Mouse (Mus musculus) forebrain, embryonic 11.5 days (tissue): ENCODE data around the gene Lingo1. TPM values are rescaled to one million over a fixed set of nuclear protein-coding genes. Genes with fewer than 3 reads are reported as not detected.

Experiments
- ATAC-seq: fragments of 200-750 bp; cut with Nextera tagmentation; replicated peaks from 2 replicates; pipeline ENCODE4 v1.8.0; 2017; ENCODE audit warnings: moderate TSS enrichment; ENCODE audit not compliant: low FRiP score
- DNase-seq: peaks from one replicate; pipeline ENCODE4 v3.0.0-alpha.2; 2017; ENCODE audit warnings: low spot score
- H3K27ac ChIP-seq: fragments of 300-500 bp; sonication (generic); 2 replicates; pipeline ENCODE4 v1.5.1; 2014; ENCODE audit warnings: low read depth, low read length
- H3K27me3 ChIP-seq: fragments of 300-500 bp; sonication (generic); 2 replicates; pipeline ENCODE4 v1.6.1; 2014; ENCODE audit warnings: mild to moderate bottlenecking, low read length, mixed read lengths; ENCODE audit not compliant: control insufficient read depth, insufficient read depth
- H3K36me3 ChIP-seq: fragments of 300-500 bp; sonication (generic); 2 replicates; pipeline ENCODE4 v1.6.1; 2014; ENCODE audit warnings: mild to moderate bottlenecking, low read length, moderate library complexity, mixed read lengths; ENCODE audit not compliant: control insufficient read depth, insufficient read depth
- H3K4me1 ChIP-seq: fragments of 300-500 bp; sonication (generic); replicated peaks from 2 replicates; pipeline ENCODE4 v1.6.1; 2014; ENCODE audit warnings: low read length, mixed read lengths; ENCODE audit not compliant: control insufficient read depth, insufficient read depth
- H3K4me2 ChIP-seq: fragments of 300-500 bp; sonication (generic); 2 replicates; pipeline ENCODE4 v1.6.1; 2014; ENCODE audit warnings: low read depth, mild to moderate bottlenecking, low read length, moderate library complexity, mixed read lengths; ENCODE audit not compliant: severe bottlenecking
- H3K4me3 ChIP-seq: fragments of 300-500 bp; sonication (generic); 2 replicates; pipeline ENCODE4 v1.5.1; 2014; ENCODE audit warnings: low read depth, low read length
- H3K9ac ChIP-seq: fragments of 300-500 bp; sonication (generic); 2 replicates; pipeline ENCODE4 v1.6.1; 2014; ENCODE audit warnings: low read length
- H3K9me3 ChIP-seq: fragments of 300-500 bp; sonication (generic); 2 replicates; pipeline ENCODE4 v1.6.1; 2016; ENCODE audit warnings: low read length, mixed read lengths; ENCODE audit not compliant: control insufficient read depth
- WGBS: fragments of 180-500 bp; shearing (Covaris S2); extraction: QIAGEN DNeasy Blood & Tissue Kit; methylation state at CpG from one replicate; pipeline ENCODE4 v1.1.7; 2014; 5-methylcytosine and 5-hydroxymethylcytosine counted together
- polyA plus RNA-seq: library from polyadenylated mRNA; unstranded; fragments of >200 nt; fragmentation: Nextera tagmentation; extraction: Ambion mirVana; gene quantifications from 2 replicates; pipeline ENCODE4 v1.2.1, GENCODE M21; 2014

Lingo1 gene
- polyA plus RNA-seq, 1 experiment from 2014 or later, result 2.5 TPM

- no peaks in the 10 kb centered on the region for H3K36me3 ChIP-seq
- H3K9me3 ChIP-seq, result no peaks in the 10 kb centered on the region
- DNase-seq (no peak), ATAC-seq (no peak)
- H3K4me1 ChIP-seq, result 0 out of 2 replicates have a peak, but pooled peaks cover 3% of the 10 kb centered on the region
- no peak overlapping the region for H3K9ac ChIP-seq
- H3K4me2 ChIP-seq, result no peak overlapping the region
- H3K27ac ChIP-seq, result no peak overlapping the region
- H3K4me3 ChIP-seq, result no peak overlapping the region
- WGBS, result 90% methylated on average over 15 of the region's 15 CpGs
- peaks cover 4% of the 10 kb centered on the region; the same call in 1 of the 2 replicates for H3K27me3 ChIP-seq
Measured at GRCm38 (mm10) chr9:56646227-56647025, 149.8 kb downstream of the Lingo1 start.

GRCm38 (mm10) chr9:56643474-56643873, 152.8 kb downstream of the Lingo1 start:
- no peaks in the 10 kb centered on the region for H3K9me3 ChIP-seq
- ATAC-seq, result peak; percentile 70
- H3K4me3 ChIP-seq, result no peak overlapping the region
- WGBS, result 27% methylated on average over 5 of the region's 5 CpGs
- H3K27ac ChIP-seq, result no peak overlapping the region
- no peaks in the 10 kb centered on the region for H3K36me3 ChIP-seq
- H3K4me2 ChIP-seq, result no peak overlapping the region
- peak; percentile 68 for DNase-seq
- no peak overlapping the region for H3K9ac ChIP-seq
- H3K4me1 ChIP-seq, result 0 out of 2 replicates have a peak, but pooled peaks cover 3% of the 10 kb centered on the region
- peaks cover 6% of the 10 kb centered on the region; the same call in 1 of the 2 replicates for H3K27me3 ChIP-seq

- Histone ChIP-seq H3K36me3 (no peaks in the 10 kb centered on the region), H3K27ac (no peak overlapping the region), H3K9me3 (no peaks in the 10 kb centered on the region), H3K4me1 (peaks cover 4% of the 10 kb centered on the region; the same call in 1 of the 2 replicates), H3K4me3 (no peak overlapping the region), H3K27me3 (peaks cover 39% of the 10 kb centered on the region), H3K4me2 (no peak overlapping the region), H3K9ac (no peak overlapping the region)
- DNase-seq (no peak), ATAC-seq (no peak)
- 55% methylated on average over 8 of the region's 8 CpGs for WGBS
Measured at GRCm38 (mm10) chr9:56638226-56638905, 157.9 kb downstream of the Lingo1 start.

- no peak overlapping the region for H3K27ac ChIP-seq
- ATAC-seq (no peak), DNase-seq (no peak)
- H3K36me3 ChIP-seq, result no peaks in the 10 kb centered on the region
- peaks cover 46% of the 10 kb centered on the region for H3K27me3 ChIP-seq
- H3K9ac ChIP-seq, result no peak overlapping the region
- 3% methylated on average over 26 of the region's 29 CpGs for WGBS
- 0 out of 2 replicates have a peak overlapping the region, but pooled peaks have one; percentile 5 for H3K4me2 ChIP-seq
- H3K4me3 ChIP-seq, result no peak overlapping the region
- H3K9me3 ChIP-seq, result no peaks in the 10 kb centered on the region
- peaks cover 2% of the 10 kb centered on the region; the same call in 1 of the 2 replicates for H3K4me1 ChIP-seq
Measured at GRCm38 (mm10) chr9:56637403-56637857, 158.8 kb downstream of the Lingo1 start.

GRCm38 (mm10) chr9:56636766-56637402, 159.4 kb downstream of the Lingo1 start:
- peaks cover 2% of the 10 kb centered on the region; the same call in 1 of the 2 replicates for H3K4me1 ChIP-seq
- 45% methylated on average over 11 of the region's 11 CpGs for WGBS
- peaks cover 46% of the 10 kb centered on the region for H3K27me3 ChIP-seq
- H3K4me3 ChIP-seq, result no peak overlapping the region
- H3K36me3 ChIP-seq, result no peaks in the 10 kb centered on the region
- no peaks in the 10 kb centered on the region for H3K9me3 ChIP-seq
- no peak for DNase-seq
- no peak overlapping the region for H3K4me2 ChIP-seq
- no peak overlapping the region for H3K9ac ChIP-seq
- H3K27ac ChIP-seq, result no peak overlapping the region
- ATAC-seq, result no peak

GRCm38 (mm10) chr9:56636214-56636613, 160.1 kb downstream of the Lingo1 start:
- Histone ChIP-seq H3K9ac (no peak overlapping the region), H3K27me3 (peaks cover 44% of the 10 kb centered on the region), H3K4me3 (peak overlapping the region; percentile 61), H3K4me2 (peak overlapping the region; percentile 100), H3K9me3 (no peaks in the 10 kb centered on the region), H3K4me1 (peaks cover 2% of the 10 kb centered on the region; the same call in 1 of the 2 replicates), H3K36me3 (no peaks in the 10 kb centered on the region), H3K27ac (no peak overlapping the region)
- ATAC-seq (peak; percentile 64), DNase-seq (peak; percentile 94)
- under 1% methylated on average over 10 of the region's 10 CpGs for WGBS

DNA sequence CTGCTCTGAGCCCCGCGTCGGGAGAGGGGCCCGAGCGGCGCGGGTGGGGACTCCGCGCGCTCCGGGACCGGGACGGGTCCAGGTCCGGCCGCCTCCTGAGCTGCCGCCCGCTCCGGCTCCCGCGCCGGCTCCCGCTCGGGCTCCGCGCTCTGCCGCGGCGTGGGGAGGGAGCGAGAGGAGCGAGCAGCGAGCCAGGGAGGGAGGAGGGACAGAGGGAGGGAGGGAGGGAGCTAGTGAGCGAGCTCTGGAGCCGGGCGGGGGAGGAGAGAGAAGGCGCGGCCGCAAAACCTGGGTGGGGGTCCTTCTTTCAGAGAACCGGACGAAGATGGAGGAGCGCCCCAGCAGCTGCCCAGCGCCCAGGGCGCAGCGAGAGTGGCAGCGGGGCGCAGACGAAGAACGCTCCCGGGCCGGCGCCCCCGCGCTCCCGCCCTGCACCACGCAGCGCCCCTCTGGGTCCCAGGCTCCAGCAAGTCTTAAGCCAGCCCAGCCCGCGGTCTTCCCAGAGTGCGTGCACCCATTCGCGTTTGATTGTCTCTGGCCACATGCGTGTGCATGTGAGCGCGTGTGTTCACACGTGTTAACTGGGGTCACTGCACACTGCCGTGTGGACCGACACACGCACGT, 160.7 kb downstream of the Lingo1 start:
- peaks cover 44% of the 10 kb centered on the region for H3K27me3 ChIP-seq
- no peaks in the 10 kb centered on the region for H3K9me3 ChIP-seq
- peaks cover 2% of the 10 kb centered on the region; the same call in 1 of the 2 replicates for H3K4me1 ChIP-seq
- peak overlapping the region; percentile 61 for H3K4me3 ChIP-seq
- 0% methylated on average over 42 of the region's 68 CpGs for WGBS
- DNase-seq (peak; percentile 83), ATAC-seq (peak; percentile 61)
- H3K9ac ChIP-seq, result peak overlapping the region; percentile 70
- H3K27ac ChIP-seq, result no peak overlapping the region
- H3K4me2 ChIP-seq, result peak overlapping the region; percentile 100
- H3K36me3 ChIP-seq, result no peaks in the 10 kb centered on the region

DNA sequence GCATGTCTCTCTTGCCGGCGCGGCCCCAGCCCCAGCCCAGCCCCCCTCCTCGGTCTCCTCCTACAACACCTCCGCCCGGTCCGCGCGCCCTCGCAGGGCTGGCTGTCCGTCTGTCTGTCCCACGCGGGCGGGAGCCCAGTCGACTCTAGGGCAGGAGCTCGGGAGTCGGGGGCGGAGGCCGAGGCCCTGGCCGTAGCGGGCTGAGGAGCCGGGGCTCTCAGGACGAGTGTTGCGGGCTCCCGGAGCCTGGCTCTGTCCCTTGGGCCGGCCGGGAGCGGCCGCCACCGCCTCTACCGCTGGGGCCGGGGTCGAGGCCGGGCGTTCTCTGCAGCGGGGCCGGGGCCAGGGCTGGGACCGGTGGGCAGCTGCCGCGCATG, 161.2 kb downstream of the Lingo1 start:
- Histone ChIP-seq H3K9me3 (no peaks in the 10 kb centered on the region), H3K9ac (peak overlapping the region; percentile 70), H3K27ac (no peak overlapping the region), H3K27me3 (peaks cover 44% of the 10 kb centered on the region), H3K4me1 (peaks cover 2% of the 10 kb centered on the region; the same call in 1 of the 2 replicates), H3K4me2 (peak overlapping the region; percentile 100), H3K4me3 (peak overlapping the region; percentile 61), H3K36me3 (no peaks in the 10 kb centered on the region)
- under 1% methylated on average over 30 of the region's 40 CpGs for WGBS
- ATAC-seq (peak; percentile 63), DNase-seq (peak; percentile 85)
